Mouse (Mus musculus): ENCODE measurements at regions not wholly inside any gene's neighbourhood (a gene's known extent, or its start where the extent isn't known, plus 50 kb on each side); places are given as distances from the start of the nearest gene placed in this dataset.

- TF ChIP-seq CTCF (IDR thresholded peaks at IDR 0.05; ENCODE audit: borderline replicate concordance, insufficient read depth, low read length) (no peak), POLR2A (IDR thresholded peaks at IDR 0.05; ENCODE audit: low read depth, low read length) (no peak)
Measured at GRCm38 (mm10) chr8:42402632-42403031, 738.7 kb downstream of the Triml1 start.
